Mouse (Mus musculus) telencephalon, adult 2 months (tissue): ENCODE measurements around the gene Ckmt1.
A peak's percentile ranks its signal among the peaks of the same experiment; 100 is the strongest.
"Not testable (repeated sequence)": the region's sequence is repeated elsewhere in the genome, so short reads cannot be mapped to it uniquely, and the experiment has no call there.

Source experiments
- DNase-seq: peaks from one replicate; pipeline ENCODE4 v3.0.0-alpha.2; 2011; ENCODE audit warnings: low read depth, low spot score

Ckmt1 gene

DNA sequence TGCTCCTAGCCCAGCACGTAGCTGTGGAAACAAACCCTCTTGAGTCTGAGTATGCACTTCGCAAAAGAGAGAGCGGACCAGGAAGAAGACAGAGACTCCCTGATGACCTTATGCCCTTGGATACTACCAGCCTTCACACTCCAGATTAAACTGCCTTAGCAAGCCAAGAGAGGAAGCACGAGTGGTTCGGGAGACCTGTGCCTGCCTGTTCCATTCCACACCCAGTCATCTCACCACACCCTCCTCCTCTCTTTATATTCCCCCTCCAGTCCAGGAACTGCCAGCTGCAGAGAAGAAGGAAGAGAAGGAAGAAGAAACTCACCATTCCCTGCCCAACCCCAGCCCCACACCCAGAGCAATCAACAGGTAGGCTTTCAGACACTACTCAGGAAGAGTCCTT lies at the start of gene Ckmt1:
Ckmt1 (plus strand) TSS at position 221 of the 400 bp plus-strand sequence.
- DNase-seq, result no peak

GRCm38 (mm10) chr2:121308997-121309416 lies 48.5 kb upstream of the Ckmt1 start:
- no peak for DNase-seq

GRCm38 (mm10) chr2:121316278-121316677 lies 41.2 kb upstream of the Ckmt1 start:
- DNase-seq, result no peak

DNA sequence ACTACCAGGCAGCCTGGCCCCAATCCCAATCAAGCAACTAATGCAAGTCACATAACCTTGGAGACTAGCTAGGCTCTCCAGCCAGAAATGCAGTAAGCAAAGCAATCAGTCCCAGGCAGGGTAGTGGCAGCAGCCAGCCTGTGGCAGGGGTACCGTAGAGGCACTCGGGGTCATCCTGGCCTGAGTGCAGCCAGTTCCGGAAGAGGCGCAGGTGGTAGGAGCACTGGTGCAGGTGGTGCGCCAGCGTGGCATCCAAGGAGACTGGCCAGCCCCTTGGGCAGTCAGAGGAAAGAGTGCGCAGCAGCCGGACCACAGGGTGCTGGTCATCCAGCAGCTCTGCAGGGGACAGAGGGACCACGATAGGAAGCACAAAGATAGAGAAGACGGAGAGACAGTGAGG lies 34.5 kb upstream of the Ckmt1 start:
- no peak for DNase-seq

GRCm38 (mm10) chr2:121323693-121324470 lies 33.6 kb upstream of the Ckmt1 start:
- DNase-seq, result no peak

DNA sequence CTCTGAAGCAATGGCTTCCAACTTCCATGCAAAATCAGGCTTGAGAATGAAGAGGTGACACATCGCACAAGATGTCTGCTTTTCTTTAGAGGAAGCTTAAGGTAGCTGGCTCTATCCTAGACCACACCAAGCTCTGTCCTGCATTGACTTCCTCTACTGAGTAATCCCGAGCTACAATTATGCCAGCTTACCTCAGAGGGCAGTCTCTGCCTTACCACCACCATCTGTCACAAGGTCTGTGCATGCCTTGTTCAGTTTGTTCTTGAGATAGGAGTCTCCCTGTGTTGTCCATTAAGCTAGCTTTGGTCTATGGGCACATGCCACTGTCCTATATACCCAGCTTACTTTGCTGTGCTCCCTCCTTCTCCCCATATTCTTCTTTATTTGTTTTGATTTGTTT lies 28.0 kb upstream of the Ckmt1 start:
- no peak for DNase-seq

DNA sequence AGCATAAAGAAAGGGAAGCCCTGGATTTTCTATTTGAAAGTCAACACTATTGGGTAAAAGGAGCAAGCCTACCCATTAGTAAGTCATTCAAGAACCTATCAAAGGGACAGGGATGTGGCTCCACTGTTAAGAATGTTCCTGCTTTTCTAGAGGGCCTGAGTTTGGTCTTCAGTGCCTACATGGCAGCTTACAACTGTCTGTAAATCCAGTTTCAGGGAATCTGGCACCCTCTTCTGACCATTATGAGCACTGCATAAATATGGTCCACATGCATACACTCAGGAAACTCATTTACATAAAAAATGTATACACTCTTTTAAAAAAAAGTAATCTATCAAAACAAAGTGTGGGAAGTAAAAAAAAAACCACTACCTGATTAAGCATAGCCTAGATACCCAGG lies 18.5 kb upstream of the Ckmt1 start:
- no peak for DNase-seq

GRCm38 (mm10) chr2:121353156-121353555 lies 4.4 kb upstream of the Ckmt1 start:
- DNase-seq, result no peak

GRCm38 (mm10) chr2:121354378-121354777 lies 3.1 kb upstream of the Ckmt1 start:
- DNase-seq, result peak; percentile 18

- DNase-seq, result peak; percentile 95
Measured at GRCm38 (mm10) chr2:121354820-121355592, 2.5 kb upstream of the Ckmt1 start, which contains the start of gene Ppip5k1. Gene Ppip5k1, minus strand, starts transcription at chr2:121355396.

DNA sequence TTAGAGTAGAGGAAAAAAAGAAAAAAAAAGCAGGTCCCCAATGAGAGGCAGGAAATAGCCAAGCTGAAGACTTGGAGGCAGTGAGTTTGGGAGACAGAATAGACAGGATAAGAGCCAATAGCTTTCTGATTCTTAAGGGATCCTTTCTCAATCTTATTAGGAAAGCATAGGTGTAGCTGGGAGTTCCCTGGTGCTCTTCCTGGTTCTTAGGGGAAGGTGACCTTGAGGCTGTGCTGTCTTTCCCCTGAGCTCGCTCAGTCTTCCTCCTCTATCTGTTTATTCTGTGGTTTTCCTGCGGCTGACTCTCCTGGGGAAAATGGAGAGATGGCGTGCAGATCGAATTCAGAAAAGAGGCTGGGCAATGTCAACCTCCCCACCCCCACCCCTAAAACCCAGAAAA lies 447 bp downstream of the Ckmt1 start:
- no peak for DNase-seq

DNA sequence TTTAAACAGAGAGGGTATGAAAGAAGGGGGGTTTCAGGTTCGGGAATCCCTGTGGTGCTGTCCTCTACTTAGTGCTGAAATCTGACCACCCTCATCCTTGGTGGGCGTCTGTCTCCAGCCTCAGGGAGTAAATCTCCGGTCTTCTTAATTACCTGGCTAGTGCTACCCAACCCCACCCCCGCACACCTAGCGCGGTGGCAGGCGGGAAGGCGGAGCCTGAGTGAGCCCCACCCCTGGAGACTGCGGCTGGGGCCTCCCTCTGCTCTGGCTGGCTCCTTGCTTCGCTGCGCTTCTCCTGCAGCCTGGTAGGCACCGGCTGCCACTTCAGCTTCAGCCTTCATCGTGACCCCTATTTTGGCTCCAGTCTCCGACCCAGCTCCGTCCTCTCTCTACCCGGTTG lies 867 bp downstream of the Ckmt1 start:
- DNase-seq, result peak; percentile 70

DNA sequence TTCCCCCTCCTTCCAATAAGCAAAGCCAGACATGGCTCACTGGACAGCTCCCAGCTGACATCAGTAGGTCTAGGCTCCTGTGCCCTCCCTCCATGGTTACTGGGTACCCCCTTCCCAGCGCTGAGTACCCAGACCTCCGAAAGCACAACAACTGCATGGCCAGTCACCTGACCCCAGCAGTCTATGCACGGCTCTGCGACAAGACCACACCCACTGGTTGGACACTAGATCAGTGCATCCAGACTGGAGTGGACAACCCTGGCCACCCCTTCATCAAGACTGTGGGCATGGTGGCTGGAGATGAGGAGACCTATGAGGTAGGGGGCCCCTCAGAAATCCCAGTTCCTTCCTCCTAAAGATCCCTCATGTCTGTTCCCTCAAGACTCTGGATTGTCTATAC lies 1.9 kb downstream of the Ckmt1 start:
- DNase-seq, result no peak

GRCm38 (mm10) chr2:121363656-121364055 lies 6.1 kb downstream of the Ckmt1 start:
- peak; percentile 36 for DNase-seq

GRCm38 (mm10) chr2:121368831-121369230 lies 11.3 kb downstream of the Ckmt1 start:
- DNase-seq, result no peak

- no peak for DNase-seq
Measured at GRCm38 (mm10) chr2:121370921-121371320, 13.4 kb downstream of the Ckmt1 start.

DNA sequence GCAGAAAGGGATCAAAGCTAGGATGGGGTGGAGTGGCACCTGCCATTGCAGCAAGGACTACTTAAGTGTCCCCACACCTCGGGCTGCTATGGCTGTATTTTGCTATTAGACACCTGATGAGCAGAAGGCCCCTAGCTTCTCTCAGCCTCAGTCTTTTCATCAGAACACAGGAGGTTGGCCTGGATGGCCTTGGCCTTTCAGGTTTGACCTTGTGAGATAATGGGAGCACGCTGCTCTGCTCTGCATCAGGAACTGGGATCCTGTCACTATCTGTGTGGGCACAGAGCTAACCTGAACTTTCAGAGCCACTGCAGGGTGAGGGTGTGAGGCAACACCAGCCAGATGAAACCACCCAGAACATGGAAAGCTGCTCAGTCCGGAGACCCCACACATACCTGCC lies 14.8 kb downstream of the Ckmt1 start:
- no peak for DNase-seq

DNA sequence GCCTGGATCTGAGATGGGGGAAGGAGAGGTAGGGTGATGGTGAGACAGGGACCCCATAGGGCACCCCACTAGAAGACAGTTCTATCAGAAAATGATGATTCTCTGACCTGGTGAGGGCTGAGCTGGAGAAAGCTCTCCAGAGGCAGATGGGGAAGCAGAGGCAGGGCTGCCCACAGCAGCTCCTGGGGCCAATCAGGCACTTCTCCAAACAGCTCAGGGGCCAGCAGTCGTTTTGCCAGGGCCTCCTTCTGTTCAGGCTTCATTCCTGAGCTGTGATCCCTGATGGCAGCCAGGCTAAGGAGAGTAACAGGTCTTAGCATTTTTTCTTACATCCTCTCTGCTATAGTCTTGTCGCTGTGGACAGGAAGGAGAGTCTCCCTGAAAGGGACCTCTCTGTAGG lies 17.3 kb downstream of the Ckmt1 start:
- no peak for DNase-seq

DNA sequence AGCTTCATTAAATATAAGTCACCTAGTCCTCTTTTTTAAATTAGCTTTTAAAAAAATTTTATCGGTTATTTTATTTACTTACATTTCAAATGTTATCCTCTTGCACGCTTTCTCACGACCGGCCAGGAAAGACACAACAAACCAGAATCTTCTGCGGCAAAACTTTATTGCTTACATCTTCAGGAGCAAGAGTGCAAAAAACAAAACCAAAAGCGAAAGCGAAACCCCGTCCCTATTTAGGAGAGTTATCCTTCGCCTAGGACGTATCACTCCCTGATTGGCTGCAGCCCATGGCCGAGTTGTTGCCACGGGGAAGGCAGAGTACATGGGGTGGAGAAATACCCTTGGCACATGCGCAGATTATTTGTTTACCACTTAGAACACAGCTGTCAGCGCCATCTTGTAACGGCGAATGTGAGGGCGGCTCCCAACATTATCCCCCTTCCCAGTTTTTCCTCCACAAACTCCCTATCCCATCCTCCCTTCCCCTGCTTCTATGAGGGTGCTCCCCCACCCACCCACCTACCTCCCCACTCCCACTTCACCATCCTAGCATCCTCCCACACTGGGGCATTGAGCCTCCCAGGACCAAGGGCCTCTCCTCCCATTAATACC lies 29.6 kb downstream of the Ckmt1 start, which contains the start of gene Strc:
Strc (minus strand) TSS at position 208 of the 615 bp plus-strand sequence.
- DNase-seq, result not testable (repeated sequence)

DNA sequence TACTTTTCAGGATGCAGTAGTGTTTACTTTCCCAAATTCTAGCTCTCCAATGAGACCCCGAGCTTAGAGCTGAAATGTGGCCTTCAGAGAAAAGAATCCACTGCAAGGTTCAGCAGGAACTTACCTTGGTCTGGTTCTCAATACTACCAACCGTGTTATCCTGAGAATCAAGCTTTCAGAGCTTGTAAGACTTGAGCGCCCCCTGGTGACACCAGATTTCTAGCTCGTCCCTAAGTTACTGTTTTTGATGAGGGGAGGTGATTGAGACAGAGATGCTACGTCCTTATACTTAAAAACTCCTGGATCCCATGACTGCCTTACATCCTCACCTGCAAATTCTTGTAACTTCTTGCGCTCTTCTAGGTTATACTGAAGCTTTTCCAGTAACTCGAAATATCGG lies 39.1 kb downstream of the Ckmt1 start:
- peak; percentile 85 for DNase-seq

DNA sequence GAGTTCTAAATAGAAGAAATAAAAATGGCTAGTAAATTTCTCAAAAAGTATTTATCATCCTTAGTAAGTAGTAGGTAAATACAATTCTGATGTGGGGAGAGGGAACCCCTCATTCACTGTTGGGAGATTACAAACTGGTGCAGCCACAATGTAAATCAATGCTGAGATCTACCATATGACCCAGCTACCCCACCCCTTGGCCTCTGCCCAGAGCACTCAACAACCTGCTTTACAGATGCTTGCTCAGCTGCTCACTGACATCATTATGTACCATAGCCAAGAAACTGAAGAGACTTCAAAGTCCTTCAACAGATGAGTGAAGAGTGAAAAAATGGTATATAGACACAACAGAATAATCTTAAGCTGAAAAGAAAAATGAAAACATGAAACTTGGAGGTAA lies 45.8 kb downstream of the Ckmt1 start:
- no peak for DNase-seq

- DNase-seq, result no peak
Measured at GRCm38 (mm10) chr2:121408160-121408559, 50.6 kb downstream of the Ckmt1 start.
